Mouse (Mus musculus) cortical plate, adult 2 months (tissue): ENCODE data around the gene Smad3.

ENCODE experiments used
- CTCF ChIP-seq: fragments of 200-500 bp; IDR thresholded peaks from 2 replicates; pipeline ENCODE4 v1.5.1; 2011; ENCODE audit warnings: mild to moderate bottlenecking, control low read depth, low read length; ENCODE audit not compliant: insufficient read depth; ENCODE audit errors: extremely low read depth
- POLR2A ChIP-seq: fragments of 200-500 bp; IDR thresholded peaks from 2 replicates; pipeline ENCODE4 v1.6.1; 2011; ENCODE audit warnings: mild to moderate bottlenecking, low read length, control low read depth; ENCODE audit not compliant: insufficient read depth; ENCODE audit errors: extremely low read depth

DNA sequence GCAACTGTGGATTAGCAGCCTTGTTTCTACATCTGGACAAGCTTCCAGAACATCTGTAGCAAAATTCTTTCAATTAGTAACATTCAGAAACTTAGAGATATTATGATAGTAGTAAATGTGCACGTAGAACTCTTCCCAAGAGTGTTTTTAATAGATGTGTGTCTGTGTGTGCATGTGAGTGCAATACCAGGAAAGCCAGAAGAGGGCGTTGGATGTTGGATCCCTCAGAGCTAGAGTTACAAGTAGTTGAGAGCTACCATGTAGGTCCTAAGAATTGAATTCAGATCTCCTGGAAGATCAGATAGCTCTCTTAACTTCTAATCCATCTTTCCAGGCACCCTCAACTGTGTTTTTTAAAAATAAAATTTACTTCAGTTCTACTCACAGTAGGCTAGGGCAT, 151.2 kb downstream of the Smad3 start:
- TF ChIP-seq CTCF (no peak), POLR2A (no peak)
